Mouse (Mus musculus) adipose tissue, adult 10 weeks (tissue): Measurements from ENCODE around the gene Zfp317. TPM values are rescaled to one million over a fixed set of nuclear protein-coding genes. Genes with fewer than 3 reads are reported as not detected.

Experiments
- polyA plus RNA-seq: library from polyadenylated mRNA; stranded (reverse); fragments of 350-450 nt; fragmentation: Illumina TruSeq; extraction: RNeasy Lipid Tissue Mini Kit (QIAGEN cat#74804); gene quantifications from one replicate; pipeline ENCODE4 v1.2.3, GENCODE M21; 2014; ENCODE audit warnings: low read depth, low replicate concordance

Gene Zfp317
- 15.2 TPM for polyA plus RNA-seq

DNA sequence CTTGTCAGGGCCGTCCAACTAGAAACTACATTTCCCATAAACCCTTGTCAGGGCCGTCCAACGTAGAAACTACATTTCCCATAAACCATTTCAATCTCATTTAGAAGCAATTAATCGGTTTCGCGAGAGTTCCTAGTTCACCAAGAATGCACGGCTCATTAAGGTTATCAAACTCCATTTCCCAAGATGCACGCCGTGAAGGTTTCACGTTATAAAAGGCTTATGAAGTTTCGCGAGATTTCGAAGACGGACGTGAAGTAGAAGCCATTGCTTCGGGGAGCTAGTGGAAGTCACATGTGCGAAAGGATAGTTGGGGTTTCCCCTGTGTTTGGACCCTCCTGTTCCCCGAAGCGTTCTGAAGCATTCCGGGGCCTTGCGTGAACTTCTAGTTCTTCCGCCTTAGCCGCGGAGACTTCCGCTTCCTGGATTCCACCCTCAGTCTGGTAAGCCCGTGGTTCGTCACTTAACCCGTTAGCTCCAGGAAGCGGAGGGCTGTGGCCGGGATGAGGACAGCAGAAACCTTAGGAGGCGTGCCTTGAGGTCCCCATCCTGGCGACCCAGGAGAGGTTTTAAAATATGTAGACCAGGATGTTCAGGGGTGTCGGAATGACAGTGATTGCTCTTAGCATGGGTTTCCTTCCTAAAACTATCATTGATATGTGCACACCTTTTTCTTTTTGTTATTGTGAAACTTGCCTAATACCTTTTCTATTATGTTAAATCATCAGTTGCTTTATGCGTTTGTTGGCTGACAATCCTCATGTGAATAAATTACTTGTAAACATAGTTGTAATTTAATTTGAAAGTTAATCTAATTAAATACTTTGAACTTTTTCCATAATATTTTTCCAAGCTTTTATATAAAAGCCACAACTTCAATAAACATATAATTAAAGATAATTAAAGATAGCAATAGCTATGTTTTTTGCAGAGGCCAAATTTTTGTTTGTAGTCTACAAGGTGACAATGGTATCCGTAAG is at the start of gene Zfp317:
TSS of gene Zfp317 (plus strand) at position 260 of the 980 bp plus-strand sequence.

DNA sequence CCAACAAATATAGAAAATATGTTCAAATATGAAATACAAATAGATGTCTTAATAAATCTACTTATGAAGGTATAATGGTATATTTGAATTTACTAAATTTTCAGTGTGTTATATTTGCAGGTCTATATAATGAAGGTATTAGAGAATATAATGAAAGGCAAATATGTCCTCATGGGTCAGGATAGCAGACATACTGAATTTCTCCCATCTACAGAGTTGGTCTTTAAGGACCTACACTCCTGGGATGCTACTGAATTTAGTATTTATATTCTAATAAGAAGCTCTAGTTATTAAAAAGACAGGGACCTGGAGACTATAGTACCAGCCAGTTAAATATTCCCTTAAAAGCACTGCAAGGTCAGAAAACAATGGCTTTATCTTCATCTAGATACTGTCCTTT is 39.6 kb upstream of the Zfp317 start, which contains the start of gene Olfr855:
TSS of gene Olfr855 (plus strand) at position 301 of the 400 bp plus-strand sequence.

Other genes with a start within 250 kb of the Zfp317 start
- not detected for gene Olfr847, start 243.4 kb upstream of the Zfp317 start, polyA plus RNA-seq
- not detected for gene Olfr849, start 181.8 kb upstream of the Zfp317 start, polyA plus RNA-seq
- gene Olfr850, start 143.9 kb upstream of the Zfp317 start, polyA plus RNA-seq: not detected
- not detected for gene Olfr851, start 128.8 kb upstream of the Zfp317 start, polyA plus RNA-seq
- gene Olfr853, start 81.0 kb upstream of the Zfp317 start, polyA plus RNA-seq: not detected
- gene Olfr854, start 54.7 kb upstream of the Zfp317 start, polyA plus RNA-seq: not detected
- gene Olfr855, start 39.5 kb upstream of the Zfp317 start, polyA plus RNA-seq: not detected
- not detected for gene Olfr857, start 87.3 kb downstream of the Zfp317 start, polyA plus RNA-seq
- not detected for gene Olfr58, start 158.2 kb downstream of the Zfp317 start, polyA plus RNA-seq
- gene Olfr859, start 182.8 kb downstream of the Zfp317 start, polyA plus RNA-seq: not detected
- not detected for gene Olfr860, start 227.6 kb downstream of the Zfp317 start, polyA plus RNA-seq